20 mouse cellular contexts compared by ENCODE assay signal in the genomic region with DNA sequence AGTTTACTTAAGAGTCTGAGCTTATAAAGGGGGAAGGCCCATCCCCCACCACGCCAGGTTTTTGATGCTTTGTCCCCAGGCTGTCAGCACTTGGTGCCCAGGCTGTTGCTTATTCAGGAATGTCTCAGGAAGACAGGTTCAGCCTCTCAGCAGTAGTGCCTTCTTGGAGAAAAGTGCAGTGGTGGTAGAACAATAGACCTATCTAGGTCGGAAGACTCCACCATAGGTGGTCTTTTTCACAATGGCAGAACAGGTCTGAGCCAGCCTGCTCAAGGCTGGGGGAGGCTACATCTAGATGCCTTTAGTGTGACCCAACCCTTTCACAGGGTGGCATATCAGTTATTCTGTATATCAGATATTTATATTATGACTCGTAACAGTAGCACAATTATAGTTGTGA.
"Had no signal": no experiment of that assay in that cellular context is flagged by ENCODE, and none has a peak within 500 bp of the region (broad histone marks: within the 10 kb centered on the region; RNA-seq: fewer than 3 reads in every experiment).

No protein-coding gene starts in this region.

- DNase-seq: lung, adult 2 months; lung, postnatal 14 days; lung, postnatal 36 days; midbrain, embryonic 14.5 days; retina, postnatal 1 day; right cerebral cortex, adult 18-20 months; right cerebral cortex, postnatal 25 days; right cerebral cortex, postnatal 4 days; spleen, adult 18-20 months; thymus, adult 18-20 months; thymus, postnatal 14 days; thymus, postnatal 36 days had no signal

- H3K9me3 ChIP-seq: lung, embryonic 15.5 days; midbrain, embryonic 10.5 days; midbrain, embryonic 12.5 days; neural tube, embryonic 13.5 days; neural tube, embryonic 15.5 days had no signal

- H3K36me3 ChIP-seq: lung, embryonic 15.5 days; midbrain, embryonic 10.5 days; midbrain, embryonic 12.5 days; neural tube, embryonic 13.5 days; neural tube, embryonic 15.5 days had no signal

- H3K4me3 ChIP-seq: lung, embryonic 15.5 days; midbrain, embryonic 10.5 days; midbrain, embryonic 12.5 days; myocyte; neural tube, embryonic 13.5 days; neural tube, embryonic 15.5 days had no signal

- H3K9ac ChIP-seq: lung, embryonic 15.5 days; midbrain, embryonic 12.5 days; neural tube, embryonic 13.5 days; neural tube, embryonic 15.5 days had no signal

- H3K4me1 ChIP-seq: lung, embryonic 15.5 days had no signal

- H3K27ac ChIP-seq: lung, embryonic 15.5 days; midbrain, embryonic 10.5 days; midbrain, embryonic 12.5 days; neural tube, embryonic 13.5 days; neural tube, embryonic 15.5 days had no signal

- H3K4me2 ChIP-seq: lung, embryonic 15.5 days; midbrain, embryonic 12.5 days; neural tube, embryonic 13.5 days; neural tube, embryonic 15.5 days had no signal

- H3K27me3 ChIP-seq: lung, embryonic 15.5 days; midbrain, embryonic 12.5 days; neural tube, embryonic 13.5 days; neural tube, embryonic 15.5 days had no signal

- ATAC-seq: lung, postnatal 0 days; midbrain, embryonic 16.5 days had no signal
